Comparison of ENCODE assay signal across 25 mouse cellular contexts in the genomic region with DNA sequence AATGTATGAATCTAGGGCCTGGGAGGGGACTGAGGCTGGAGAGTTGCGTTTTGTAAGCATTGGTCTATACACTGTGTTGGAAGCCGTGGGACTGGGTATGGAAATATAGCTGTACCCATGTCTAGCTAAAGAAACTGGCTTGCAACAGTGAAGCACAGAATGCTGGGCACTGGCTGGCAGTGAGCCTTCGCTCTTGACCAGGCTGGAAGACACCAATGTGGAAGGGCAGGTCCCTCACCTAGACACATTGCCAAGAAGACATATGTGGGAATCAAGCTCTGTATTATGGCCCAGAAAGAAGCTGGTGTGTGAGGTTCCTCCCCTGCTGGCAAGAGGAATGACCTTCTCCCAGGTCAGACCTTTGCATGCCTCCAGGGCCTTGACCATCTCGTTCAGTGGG. TPM values are rescaled to one million over a fixed set of nuclear protein-coding genes. Genes with fewer than 3 reads are reported as not detected.
"Had no signal": no experiment of that assay in that cellular context is flagged by ENCODE, and none has a peak within 500 bp of the region (broad histone marks: within the 10 kb centered on the region; RNA-seq: fewer than 3 reads in every experiment).

No protein-coding gene starts in this region.

- H3K27ac ChIP-seq: heart, embryonic 10.5 days; heart, embryonic 13.5 days; heart, embryonic 15.5 days; hindbrain, embryonic 13.5 days; hindbrain, embryonic 15.5 days; hindbrain, postnatal 0 days; kidney, embryonic 15.5 days; kidney, postnatal 0 days; limb, embryonic 13.5 days; limb, embryonic 15.5 days; liver, embryonic 12.5 days; liver, embryonic 14.5 days had no signal

- H3K9me3 ChIP-seq: heart, embryonic 10.5 days; heart, embryonic 13.5 days; hindbrain, embryonic 13.5 days; hindbrain, embryonic 15.5 days; kidney, embryonic 15.5 days; limb, embryonic 13.5 days; limb, embryonic 15.5 days; liver, embryonic 12.5 days had no signal

- H3K9ac ChIP-seq: heart, embryonic 13.5 days; heart, embryonic 15.5 days; hindbrain, embryonic 13.5 days; hindbrain, embryonic 15.5 days; kidney, embryonic 15.5 days; limb, embryonic 13.5 days; limb, embryonic 15.5 days; liver, embryonic 12.5 days; liver, embryonic 14.5 days had no signal

- H3K36me3 ChIP-seq: heart, embryonic 10.5 days; heart, embryonic 13.5 days; heart, embryonic 15.5 days; hindbrain, embryonic 13.5 days; hindbrain, embryonic 15.5 days; kidney, embryonic 15.5 days; limb, embryonic 13.5 days; limb, embryonic 15.5 days; liver, embryonic 12.5 days had no signal

- ATAC-seq: hindbrain, postnatal 0 days; liver, embryonic 12.5 days had no signal

- H3K4me2 ChIP-seq: heart, embryonic 13.5 days; heart, embryonic 15.5 days; hindbrain, embryonic 13.5 days; hindbrain, embryonic 15.5 days; kidney, embryonic 15.5 days; limb, embryonic 13.5 days; limb, embryonic 15.5 days; liver, embryonic 12.5 days had no signal

- H3K4me1 ChIP-seq: hindbrain, embryonic 13.5 days; hindbrain, embryonic 15.5 days; liver, embryonic 12.5 days had no signal

- H3K4me3 ChIP-seq: heart, embryonic 10.5 days; heart, embryonic 13.5 days; heart, embryonic 15.5 days; hindbrain, embryonic 13.5 days; hindbrain, embryonic 15.5 days; kidney, embryonic 15.5 days; limb, embryonic 13.5 days; limb, embryonic 15.5 days; liver, embryonic 12.5 days had no signal

- DNase-seq: gastrocnemius, postnatal 14 days; heart, adult 18-20 months; heart, postnatal 14 days; heart, postnatal 36 days; kidney, adult 11 months; kidney, adult 2 months; kidney, adult 9 months; kidney, postnatal 14 days; kidney, postnatal 36 days; layer of hippocampus, adult 9-11 months; layer of hippocampus, postnatal 36 days; left cerebral cortex, postnatal 4 days had no signal

- H3K27me3 ChIP-seq: heart, embryonic 13.5 days; heart, embryonic 15.5 days; hindbrain, embryonic 13.5 days; hindbrain, embryonic 15.5 days; kidney, embryonic 15.5 days; limb, embryonic 13.5 days; limb, embryonic 15.5 days; liver, embryonic 12.5 days had no signal

RNA-seq across cellular contexts. Expression of gene Car12, which starts 45.6 kb away (rescaled TPM):
- polyA plus RNA-seq: liver, adult 2 months had no signal
